ENCODE assay signal across 9 mouse cellular contexts in genomic region chr5:36726387-36726801, GRCm38 (mm10). TPM values are rescaled to one million over a fixed set of nuclear protein-coding genes. Genes with fewer than 3 reads are reported as not detected.
DNase-seq lines count a peak whose midpoint lies in the region; ATAC-seq and TF ChIP-seq lines count a peak whose summit lies in the region.
"Had no signal": no experiment of that assay in that cellular context is flagged by ENCODE, and none has a peak within 500 bp of the region (broad histone marks: within the 10 kb centered on the region; RNA-seq: fewer than 3 reads in every experiment).

No protein-coding gene starts in this region.

- peak overlapping the region; percentile 26 for H3K4me2 ChIP-seq in liver, embryonic 14.5 days (ENCODE audit: low read depth)
- H3K4me2 ChIP-seq: embryonic facial prominence, embryonic 15.5 days had no signal

- no peak for ATAC-seq in liver, embryonic 14.5 days (ENCODE audit: insufficient read depth)

- no peak for TF ChIP-seq EP300 in liver, embryonic 14.5 days (IDR thresholded peaks at IDR 0.05; ENCODE audit: low read depth)

- TF ChIP-seq CTCF in spleen, adult 2 months (IDR thresholded peaks at IDR 0.05; ENCODE audit: extremely low read depth, insufficient read depth, insufficient read length, insufficient replicate concordance) = no peak
- TF ChIP-seq CTCF in liver, embryonic 14.5 days (IDR thresholded peaks at IDR 0.05; ENCODE audit: low read depth) = no peak

- peak overlapping the region; percentile 40 for H3K27ac ChIP-seq in spleen, adult 2 months (ENCODE audit: insufficient read depth, low read length)
- H3K27ac ChIP-seq in liver, embryonic 14.5 days = peak overlapping the region; percentile 47
- H3K27ac ChIP-seq: embryonic facial prominence, embryonic 15.5 days; layer of hippocampus, adult 2 months had no signal

- H3K9ac ChIP-seq in liver, embryonic 14.5 days (replicated peaks) = peak overlapping the region; percentile 34
- H3K9ac ChIP-seq: embryonic facial prominence, embryonic 15.5 days had no signal

- no peak for DNase-seq in spleen, adult 2 months (ENCODE audit: low read depth in 1 of 2, low spot score in 2 of 2)
- DNase-seq in spleen, postnatal 10 days (ENCODE audit: low spot score in 2 of 2) = no peak
- peak; percentile 86 for DNase-seq in induced T-regulatory cell, adult 2 months (ENCODE audit: low read depth)
- DNase-seq in liver, embryonic 14.5 days (ENCODE audit: low read depth in 3 of 3, low spot score in 3 of 3) = no peak
- no peak for DNase-seq in urinary bladder, postnatal 10 days (ENCODE audit: low spot score)
- no peak for DNase-seq in cerebellum, postnatal 36 days
- no peak for DNase-seq in embryo, embryonic 11 days

- H3K36me3 ChIP-seq in spleen, adult 2 months (ENCODE audit: control insufficient read depth, insufficient read depth, low read length) = no peaks in the 10 kb centered on the region
- H3K36me3 ChIP-seq in liver, embryonic 14.5 days (replicated peaks; ENCODE audit: control insufficient read depth, insufficient read depth, low read depth) = no peaks in the 10 kb centered on the region
- H3K36me3 ChIP-seq: embryonic facial prominence, embryonic 15.5 days had no signal

- no peak for TF ChIP-seq POLR2A in spleen, adult 2 months (IDR thresholded peaks at IDR 0.05; ENCODE audit: low read depth, low read length)

- peaks cover 4% of the 10 kb centered on the region; the same call in 1 of the 2 replicates for H3K4me1 ChIP-seq in spleen, adult 2 months (ENCODE audit: control insufficient read depth, insufficient read depth, insufficient read length)
- H3K4me1 ChIP-seq in liver, embryonic 14.5 days (replicated peaks; ENCODE audit: control insufficient read depth in 2 of 2, insufficient read depth in 2 of 2, low read length in 1 of 2) = peaks cover 41 to 43% of the 10 kb centered on the region in 2 experiments
- H3K4me1 ChIP-seq: embryonic facial prominence, embryonic 15.5 days had no signal

- no peaks in the 10 kb centered on the region for H3K9me3 ChIP-seq in liver, embryonic 14.5 days (ENCODE audit: control insufficient read depth, low read length)
- H3K9me3 ChIP-seq: embryonic facial prominence, embryonic 15.5 days had no signal

- H3K27me3 ChIP-seq in spleen, adult 2 months (ENCODE audit: control insufficient read depth, insufficient read depth, low read length) = no peaks in the 10 kb centered on the region
- no peaks in the 10 kb centered on the region for H3K27me3 ChIP-seq in liver, embryonic 14.5 days (ENCODE audit: control insufficient read depth, insufficient read depth, low read length)
- H3K27me3 ChIP-seq: embryonic facial prominence, embryonic 15.5 days had no signal

- peak overlapping the region; percentile 27; the same call in 1 of the 2 replicates for H3K4me3 ChIP-seq in spleen, adult 2 months (ENCODE audit: extremely low read depth, insufficient read depth, insufficient read length)
- H3K4me3 ChIP-seq in liver, embryonic 14.5 days (ENCODE audit: insufficient read depth in 1 of 2, low read depth in 2 of 2, low read length in 2 of 2) = no peak overlapping the region
- H3K4me3 ChIP-seq: embryonic facial prominence, embryonic 15.5 days; layer of hippocampus, adult 2 months had no signal

- WGBS in spleen, adult 2 months = 38% methylated on average over 9 of the region's 9 CpGs
- WGBS in liver, embryonic 14.5 days (ENCODE audit: insufficient replicate concordance) = 65% methylated on average over 9 of the region's 9 CpGs

RNA-seq across cellular contexts. Expression of gene Bloc1s4, which starts 22.1 kb away (rescaled TPM):
- 20.5 and 35.5 TPM in 2 replicates for polyA plus RNA-seq in spleen, adult 2 months (2012; rRNA removed)
- 10.6 and 10.9 TPM in 2 replicates for polyA plus RNA-seq in liver, embryonic 14.5 days (2012; rRNA removed)
- 11.9 and 14.4 TPM in 2 replicates for polyA plus RNA-seq in liver, embryonic 14.5 days (2014; fragmentation: Nextera tagmentation; extraction: Ambion mirVana)

RNA-seq across cellular contexts. Expression of gene D5Ertd579e, which starts 30.6 kb away (rescaled TPM):
- 12.2 and 14.4 TPM in 2 replicates for polyA plus RNA-seq in spleen, adult 2 months (2012; rRNA removed)
- 13.9 and 16.2 TPM in 2 replicates for polyA plus RNA-seq in liver, embryonic 14.5 days (2012; rRNA removed)
- polyA plus RNA-seq in liver, embryonic 14.5 days (2014; fragmentation: Nextera tagmentation; extraction: Ambion mirVana) = 22.7 and 24.1 TPM in 2 replicates
